Mouse (Mus musculus): ENCODE results near the gene Mbip.

Mbip gene

GRCm38 (mm10) chr12:56288548-56288947 is 57.1 kb downstream of the Mbip start:
- DNase-seq, result no peak

DNA sequence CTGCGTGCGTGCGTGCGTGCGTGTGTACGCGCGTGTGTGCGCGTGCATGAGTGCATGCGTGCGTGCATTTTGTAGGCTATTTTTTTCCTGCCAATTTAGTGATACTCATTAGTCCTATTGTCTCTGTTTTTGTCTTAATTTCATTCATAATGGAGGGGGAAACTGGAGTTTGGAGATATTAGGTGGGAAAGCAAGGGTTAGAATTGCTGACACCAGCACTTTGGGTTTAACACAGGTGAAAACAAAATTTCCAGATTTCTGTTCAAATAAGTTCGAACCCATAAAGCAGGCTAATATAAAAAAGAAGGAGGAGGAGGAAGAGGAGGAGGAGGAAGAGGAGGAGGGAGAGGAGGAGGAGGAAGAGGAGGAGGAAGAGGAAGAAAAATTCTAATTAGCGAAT is 58.9 kb downstream of the Mbip start:
- DNase-seq, result no peak

DNA sequence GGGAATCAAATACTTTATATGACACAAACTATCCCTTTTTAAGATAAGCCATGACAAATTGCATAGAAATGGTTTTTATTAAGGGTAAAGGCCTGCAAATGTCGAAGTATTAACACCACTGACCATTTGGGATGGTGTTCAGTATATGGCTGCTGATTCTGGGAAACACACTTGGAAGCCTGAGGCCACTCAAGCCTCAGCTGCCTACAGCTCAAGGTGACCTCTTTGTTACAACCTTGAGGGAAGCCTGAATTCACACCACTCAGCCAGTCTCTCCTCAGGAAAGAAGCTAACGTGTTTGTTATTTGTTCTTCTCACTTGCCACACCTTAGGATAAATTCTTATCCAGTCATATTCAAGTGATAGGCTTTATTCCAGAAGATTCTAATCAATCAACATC is 61.5 kb downstream of the Mbip start:
- no peak for DNase-seq

DNA sequence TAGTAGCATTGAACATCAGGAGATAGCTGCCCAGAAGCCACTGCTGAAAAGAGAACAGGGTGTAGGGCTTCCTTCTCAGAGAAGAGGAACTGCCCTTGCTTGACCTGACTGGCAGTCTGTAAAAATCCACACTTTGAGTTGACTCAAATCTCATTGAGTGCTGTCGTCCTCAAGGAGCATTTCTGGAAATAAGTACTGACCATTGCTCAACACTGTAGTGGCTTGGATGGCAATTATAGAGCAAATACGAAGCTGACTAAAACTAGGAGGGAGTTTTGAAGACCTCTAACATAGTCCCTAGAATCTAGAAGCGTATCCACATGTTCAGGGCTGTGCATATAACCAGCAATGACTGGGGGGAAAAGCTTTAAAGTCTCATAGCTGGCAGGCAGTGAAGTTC is 64.0 kb downstream of the Mbip start:
- DNase-seq, result no peak

Data from cerebellum, adult 9-10 months (tissue).